Mouse (Mus musculus): ENCODE measurements around the gene Med13.
"Not testable (repeated sequence)": the region's sequence is repeated elsewhere in the genome, so short reads cannot be mapped to it uniquely, and the experiment has no call there.

Med13 gene

DNA sequence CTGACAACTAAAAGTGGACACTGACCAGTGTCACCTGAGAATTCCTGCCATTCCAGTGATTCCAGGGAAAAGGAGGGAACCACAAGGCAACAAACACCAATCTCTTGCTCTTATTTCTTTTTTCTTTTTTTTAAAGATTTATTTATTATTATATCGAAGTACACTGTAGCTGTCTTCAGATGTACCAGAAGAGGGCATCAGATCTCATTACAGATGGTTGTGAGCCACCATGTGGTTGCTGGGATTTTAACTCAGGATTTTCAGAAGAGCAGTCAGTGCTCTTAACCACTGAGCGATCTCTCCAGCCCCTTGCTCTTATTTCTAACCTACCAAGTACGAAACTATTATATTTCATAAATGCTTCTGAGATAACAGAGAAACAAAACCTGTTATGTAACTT, 42.4 kb downstream of the Med13 start:
- CTCF ChIA-PET, result interaction anchor here (0.5 to 1.5 kb wide), 2 partner anchors 36 to 137 kb away, joined by 3 to 5 read pairs; no protein-coding TSS in a partner anchor

DNA sequence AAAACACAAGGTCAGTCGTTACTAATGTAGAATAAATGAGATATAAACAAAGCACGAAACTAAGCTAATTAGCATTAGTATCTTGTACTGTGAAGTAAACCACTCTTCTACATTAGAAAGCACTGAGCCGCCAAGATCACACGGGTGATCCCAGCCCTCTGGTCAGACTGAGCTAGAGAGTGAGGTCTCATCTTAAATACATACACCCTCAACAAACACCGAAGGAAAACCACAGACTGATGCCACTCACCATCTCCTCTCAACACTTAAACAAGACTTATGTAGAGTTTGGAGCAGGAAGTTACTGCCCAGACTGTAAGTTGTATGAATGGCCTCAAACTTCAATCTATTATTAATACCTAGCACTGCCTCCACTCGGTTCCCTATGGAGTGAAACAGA, 47.1 kb downstream of the Med13 start:
- CTCF ChIA-PET, result interaction anchor here (0.5 kb wide), 1 partner anchor 39 kb away, joined by 14 read pairs; no protein-coding TSS in a partner anchor

DNA sequence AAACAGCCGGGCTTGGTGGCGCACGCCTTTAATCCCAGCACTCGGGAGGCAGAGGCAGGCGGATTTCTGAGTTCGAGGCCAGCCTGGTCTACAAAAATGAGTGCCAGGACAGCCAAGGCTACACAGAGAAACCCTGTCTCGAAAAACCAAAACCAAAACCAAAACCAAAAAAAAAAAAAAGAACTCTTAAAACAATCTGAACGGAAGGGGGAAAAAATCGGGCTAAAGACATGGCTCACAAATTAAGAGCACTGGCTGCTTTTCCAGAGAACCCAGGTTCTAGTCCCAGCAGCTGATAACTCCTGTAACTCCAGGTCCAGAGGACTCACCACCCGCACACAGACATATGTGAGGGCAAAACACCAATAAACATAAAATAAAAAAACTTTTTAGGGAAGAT, 65.2 kb downstream of the Med13 start:
- CTCF ChIA-PET, result not testable (repeated sequence)

DNA sequence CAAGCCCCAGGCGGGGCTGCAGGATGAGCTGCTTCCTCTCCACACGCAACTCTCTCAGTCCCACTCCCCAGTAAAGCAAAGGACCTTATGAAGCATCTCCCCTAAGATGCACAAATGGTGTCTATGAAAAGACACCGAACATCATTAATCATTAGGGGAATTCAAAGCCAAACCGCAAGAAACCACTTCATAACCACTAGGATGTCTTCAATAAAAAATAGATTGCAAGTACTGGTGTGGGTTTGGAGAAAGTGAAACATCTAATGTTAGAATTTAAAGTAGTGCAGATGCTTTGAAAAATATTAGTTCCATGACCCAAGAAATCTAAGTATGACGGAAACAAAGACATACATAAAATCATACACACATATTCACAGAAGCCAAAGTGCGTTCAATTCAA, 65.7 kb downstream of the Med13 start:
- CTCF ChIA-PET, result no interaction called here

DNA sequence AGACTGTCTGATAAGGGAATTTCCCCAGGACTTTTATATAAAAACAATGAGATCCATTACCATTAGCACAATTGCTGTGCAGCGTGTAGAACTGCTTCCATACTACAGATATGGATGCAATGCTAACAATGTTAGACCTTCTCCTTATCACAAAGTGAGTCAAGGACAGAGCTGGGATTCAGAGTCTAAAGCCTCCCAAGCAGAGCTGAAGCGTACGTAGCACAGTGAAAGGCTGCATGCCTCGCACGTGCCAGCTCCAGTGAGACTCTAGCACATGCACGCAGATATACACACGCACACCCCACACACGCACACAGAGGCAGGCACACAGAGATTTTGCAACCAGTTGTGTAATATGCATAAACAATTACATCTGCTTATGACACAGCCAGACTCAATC, 71.7 kb downstream of the Med13 start:
- CTCF ChIA-PET, result interaction anchor here (0.6 kb wide), 1 partner anchor 110 kb away, joined by 4 read pairs; no protein-coding TSS in a partner anchor

DNA sequence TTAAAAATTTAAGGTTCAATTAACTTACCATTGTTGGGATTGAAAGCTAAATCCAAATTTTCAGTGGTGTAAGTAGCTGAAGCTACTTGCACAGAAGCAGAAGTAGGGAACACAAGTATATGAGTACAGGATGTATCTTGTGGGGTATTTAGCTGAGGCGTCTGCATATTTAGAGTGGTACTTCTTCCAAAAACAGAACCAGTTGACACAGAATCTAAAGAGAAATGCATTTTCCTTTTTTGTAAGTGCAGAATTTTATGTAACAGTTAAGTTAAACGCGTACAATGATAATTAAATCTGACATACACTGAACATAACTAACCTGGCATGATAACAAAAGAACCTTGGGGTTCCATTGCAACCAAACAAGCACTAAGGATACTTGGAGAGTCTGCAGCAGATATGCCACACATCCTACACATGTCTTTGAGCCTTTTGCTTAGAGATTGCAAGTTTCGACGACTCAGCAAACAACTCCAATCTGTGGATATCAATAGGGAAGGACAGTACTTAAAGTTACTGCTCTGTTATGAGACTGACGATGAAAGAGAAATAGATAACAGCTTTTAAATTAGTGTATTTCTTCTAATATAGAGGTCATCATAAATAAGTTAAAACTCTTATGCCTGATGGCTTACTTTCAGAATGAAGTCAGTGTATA, 78.8 kb downstream of the Med13 start:
- CTCF ChIA-PET, result interaction anchor here (1.5 kb wide), 1 partner anchor 37 kb away, joined by 3 read pairs; no protein-coding TSS in a partner anchor

DNA sequence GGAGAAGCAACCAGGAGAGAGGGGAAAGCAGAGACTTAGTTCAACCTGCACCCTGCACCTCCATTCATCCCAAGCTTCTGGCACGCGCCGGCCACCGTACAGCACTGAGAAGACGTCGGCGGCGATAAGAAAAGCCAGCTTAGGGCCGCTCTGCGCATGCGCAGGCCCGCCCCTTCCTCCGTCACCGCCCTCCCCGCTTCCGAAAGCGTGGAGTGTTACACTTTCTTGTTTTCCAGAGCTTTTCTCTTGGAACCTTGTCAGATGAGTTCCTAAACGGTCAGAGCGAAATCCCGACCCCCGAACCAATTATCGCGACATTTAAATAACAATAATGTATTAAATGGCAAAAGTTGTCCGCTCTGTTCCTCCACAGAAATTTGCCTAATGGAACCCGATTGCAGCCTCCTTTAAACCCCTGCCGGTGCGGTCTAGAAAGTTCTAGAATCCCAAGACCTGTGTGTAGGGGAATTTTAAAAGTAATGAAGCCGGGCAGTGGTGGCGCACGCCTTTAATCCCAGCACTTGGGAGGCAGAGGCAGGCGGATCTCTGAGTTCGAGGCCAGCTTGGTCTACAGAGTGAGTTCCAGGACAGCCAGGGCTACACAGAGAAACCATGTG, 99.8 kb downstream of the Med13 start, which contains the start of gene Ints2:
Gene Ints2 (minus strand): TSS at position 116 of the 617 bp plus-strand sequence.
- CTCF ChIA-PET, result interaction anchor here (0.5 to 0.7 kb wide), 2 partner anchors 138 to 1066 kb away, joined by 4 to 7 read pairs; no protein-coding TSS in a partner anchor

DNA sequence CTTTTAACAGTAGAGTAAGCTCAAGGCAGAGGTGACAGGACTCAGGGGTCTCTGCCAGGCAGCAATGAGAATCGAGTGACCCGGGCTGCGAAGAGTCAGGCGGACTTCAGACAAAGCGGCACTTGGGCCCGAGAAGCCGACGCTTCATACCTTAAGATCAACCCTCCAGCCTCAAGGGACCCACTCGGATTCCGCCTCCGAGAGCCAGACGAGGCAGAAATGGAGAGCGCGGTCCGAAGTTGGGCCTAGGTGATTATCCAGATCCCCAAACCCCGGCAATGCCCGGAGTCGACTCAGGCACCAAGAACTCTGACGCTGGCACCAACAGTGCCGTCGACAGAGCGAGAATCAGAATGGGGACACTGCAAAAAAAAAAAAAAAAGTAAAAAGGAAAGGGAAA, 100.3 kb downstream of the Med13 start:
- CTCF ChIA-PET, result interaction anchor here (0.5 to 0.7 kb wide), 2 partner anchors 139 to 1065 kb away, joined by 4 to 7 read pairs; no protein-coding TSS in a partner anchor

DNA sequence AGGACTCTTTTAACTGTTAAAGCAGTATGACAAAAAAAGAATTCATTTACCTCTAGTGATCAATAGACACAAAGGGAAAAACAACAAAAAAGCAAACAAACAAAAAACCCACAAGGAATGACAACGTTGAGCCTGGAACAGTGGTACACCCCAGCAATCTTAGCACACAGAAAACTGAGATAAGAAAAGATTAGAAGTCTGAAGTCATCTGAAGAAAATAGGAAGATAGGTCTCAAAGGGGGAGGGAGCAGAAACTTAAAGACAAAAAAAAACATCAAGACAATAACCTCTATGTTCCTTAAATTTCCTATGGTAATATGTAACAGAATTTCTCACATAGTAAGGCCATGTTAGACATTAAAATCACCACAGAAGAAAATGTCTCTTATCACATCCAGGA, 104.1 kb downstream of the Med13 start:
- CTCF ChIA-PET, result no interaction called here

DNA sequence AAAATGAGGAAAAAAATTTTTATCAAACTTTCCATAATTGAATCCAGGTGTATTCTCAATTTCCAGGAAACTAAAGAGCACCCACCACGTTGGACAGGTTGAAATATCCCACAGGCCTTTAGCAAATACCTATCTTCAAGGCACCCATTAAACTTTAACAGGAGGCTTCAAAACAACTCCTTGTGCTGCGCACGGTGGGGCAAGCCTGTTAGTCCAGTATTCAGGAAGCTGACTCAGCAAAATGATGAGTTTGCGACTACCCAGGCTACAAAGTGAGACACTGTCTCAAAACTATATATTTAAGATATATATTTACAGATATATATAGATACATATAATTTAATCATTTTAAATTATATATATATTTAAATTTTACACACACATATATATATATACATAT, 125.0 kb downstream of the Med13 start:
- CTCF ChIA-PET, result interaction anchor here (0.7 kb wide), 1 partner anchor 289 kb away, joined by 4 read pairs; no protein-coding TSS in a partner anchor

DNA sequence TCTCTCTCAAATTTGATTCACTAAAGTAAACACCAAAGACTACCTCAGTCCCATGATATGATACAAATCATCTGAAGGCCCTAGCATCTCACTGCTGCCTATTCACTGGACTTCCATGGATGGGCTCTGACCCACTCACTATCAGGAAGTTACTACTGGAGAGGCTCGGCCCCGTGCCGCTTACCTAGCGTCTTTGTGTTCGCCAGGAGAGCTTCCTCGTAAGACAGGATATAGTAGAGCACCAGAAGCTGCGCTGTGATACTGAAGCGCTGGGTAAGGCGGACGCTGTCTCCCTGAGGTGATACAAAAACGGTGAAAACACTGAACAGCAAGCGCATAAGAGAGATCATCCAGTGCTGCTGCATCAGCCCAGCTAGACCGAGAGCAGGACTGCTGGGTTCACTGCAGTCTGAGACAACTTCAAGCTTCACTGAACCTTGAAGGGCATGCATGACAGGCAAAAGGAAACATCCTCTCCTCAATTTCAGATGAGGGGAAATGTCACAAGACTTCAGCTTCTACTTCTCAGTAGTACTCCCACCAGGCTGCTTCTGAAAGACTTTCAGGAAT, 125.5 kb downstream of the Med13 start:
- CTCF ChIA-PET, result no interaction called here

DNA sequence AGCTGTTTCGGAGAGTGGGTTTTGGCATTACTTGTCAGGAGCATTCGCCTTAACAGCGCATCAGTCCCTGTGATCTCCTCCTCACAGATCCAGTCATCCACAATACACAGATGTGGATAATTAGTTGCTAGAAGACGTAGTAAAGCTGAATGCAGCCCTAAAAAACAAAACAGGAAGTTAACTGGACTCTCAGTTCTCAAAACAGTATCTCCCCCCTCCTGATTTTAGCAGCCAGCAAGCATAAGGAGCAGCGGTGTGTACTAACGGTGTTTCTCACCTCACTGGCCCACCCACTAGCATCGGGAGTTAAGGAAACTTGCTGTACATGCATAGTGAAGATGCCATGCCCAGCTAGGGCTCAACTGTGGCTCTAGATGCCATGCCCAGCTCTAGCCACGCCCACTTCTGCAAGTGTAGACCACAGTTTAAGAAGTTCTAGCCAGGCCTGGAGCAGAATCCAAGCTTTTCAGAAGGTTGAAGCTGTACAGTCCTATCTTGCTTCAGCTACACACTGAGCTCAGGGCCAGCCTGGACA, 130.7 kb downstream of the Med13 start:
- CTCF ChIA-PET, result interaction anchor here (0.5 to 0.8 kb wide), 2 partner anchors 11 to 336 kb away, joined by 3 read pairs; no protein-coding TSS in a partner anchor

DNA sequence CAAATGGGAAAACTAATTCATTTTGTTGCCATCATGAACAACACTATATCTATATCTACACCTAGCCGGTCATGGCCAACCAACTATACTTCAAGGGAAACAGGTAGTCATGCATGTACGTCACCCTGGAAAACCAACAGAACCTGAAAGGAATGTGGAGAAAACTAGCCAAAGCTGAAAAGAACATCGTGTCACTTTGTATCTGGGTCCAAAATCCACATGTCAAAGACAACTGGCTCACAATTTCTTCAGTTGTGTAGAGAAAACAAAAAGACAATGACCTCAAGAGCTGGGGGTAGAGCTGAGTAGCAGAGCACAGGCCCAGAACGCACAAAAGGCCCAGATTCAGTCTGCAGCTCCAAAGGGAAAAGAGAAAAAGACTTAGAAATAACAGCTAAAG, 131.6 kb downstream of the Med13 start:
- CTCF ChIA-PET, result no interaction called here

All from spleen, embryonic (tissue).